Mouse (Mus musculus): ENCODE measurements around the gene Gm11564.
"Not testable (repeated sequence)": the region's sequence is repeated elsewhere in the genome, so short reads cannot be mapped to it uniquely, and the experiment has no call there.

The Gm11564 gene

DNA sequence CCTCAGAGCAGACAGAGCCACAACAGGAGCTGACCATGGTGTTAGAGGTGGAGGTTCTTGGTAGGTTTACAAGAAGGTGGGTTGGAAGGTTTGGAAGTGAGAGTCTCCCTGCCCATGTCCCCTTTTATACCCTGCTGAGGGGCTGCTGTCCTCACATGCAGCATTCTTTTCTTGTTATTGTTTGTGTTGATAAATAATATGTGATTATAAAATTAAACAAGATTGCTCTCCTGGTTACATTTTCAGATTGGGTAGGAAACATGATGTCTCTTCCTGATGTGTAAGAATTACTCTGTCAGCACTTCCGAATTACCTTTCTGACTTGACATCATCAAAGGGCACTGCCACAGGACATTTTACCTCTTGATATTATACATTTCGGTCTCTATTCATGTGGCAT is at the start of gene Gm11564:
Gm11564 (minus strand) TSS at position 101 of the 400 bp plus-strand sequence.
- DNase-seq (ENCODE audit: low spot score in 2 of 2) = not testable (repeated sequence)

DNA sequence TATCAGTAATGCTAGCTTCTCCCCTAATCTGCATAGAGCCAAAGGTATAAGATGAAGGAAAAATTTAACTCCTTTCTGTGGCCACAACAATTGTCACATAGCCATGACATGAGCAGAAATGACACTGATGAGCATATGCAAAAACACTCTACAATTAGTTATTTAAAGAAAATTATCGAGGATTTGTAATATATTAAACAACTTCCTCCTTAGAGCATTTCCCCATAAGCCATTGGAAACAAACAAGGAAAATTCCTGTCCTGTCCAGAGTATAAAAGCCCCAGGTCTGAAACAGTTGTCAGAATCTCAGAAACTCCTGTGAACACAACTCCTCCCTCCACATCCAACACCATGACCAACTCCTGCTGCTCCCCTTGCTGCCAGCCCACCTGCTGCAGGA is 48.7 kb upstream of the Gm11564 start, which contains the start of gene Gm11559:
Gm11559 (plus strand) TSS at position 301 of the 400 bp plus-strand sequence.
- not testable (repeated sequence) for DNase-seq (ENCODE audit: low spot score in 2 of 2)

DNA sequence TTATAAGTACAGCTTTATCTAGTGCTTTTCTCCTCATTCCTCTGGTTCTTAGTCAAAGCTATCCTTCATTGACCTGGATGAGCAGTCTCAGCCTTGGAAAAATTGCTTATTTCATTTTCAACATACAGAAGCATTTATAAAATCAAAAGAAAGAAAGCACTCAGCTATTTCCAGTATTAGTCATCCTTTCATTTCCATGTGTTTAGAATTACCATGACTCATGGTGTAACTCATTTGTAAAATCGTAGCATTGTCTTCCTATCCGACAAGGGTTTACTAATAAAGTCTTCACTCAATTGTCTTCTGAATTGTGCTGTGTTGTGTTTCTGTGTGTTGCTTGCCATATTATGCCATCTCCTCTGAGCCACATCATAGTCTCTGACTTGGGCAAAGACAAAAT is 43.3 kb upstream of the Gm11564 start:
- DNase-seq (ENCODE audit: low spot score in 2 of 2) = no peak

DNA sequence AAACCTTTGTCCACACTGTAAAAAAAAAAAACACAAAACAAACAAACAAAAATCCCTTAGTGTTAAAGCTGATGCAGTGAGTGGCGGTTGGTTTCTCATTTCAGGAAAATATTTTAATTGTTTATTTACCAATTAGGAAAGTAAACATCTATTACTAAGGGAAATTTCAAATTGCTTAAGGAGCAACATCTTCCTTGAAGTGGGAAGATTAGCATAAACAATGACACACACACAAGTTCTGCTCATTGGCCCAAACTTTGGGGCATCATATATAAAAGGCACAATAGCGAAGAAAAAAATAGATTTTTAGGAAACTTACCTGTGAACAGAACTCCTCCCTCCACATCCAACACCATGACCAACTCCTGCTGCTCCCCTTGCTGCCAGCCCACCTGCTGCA is 42.2 kb upstream of the Gm11564 start, which contains the start of gene Gm11568:
Gm11568 (plus strand) TSS at position 301 of the 400 bp plus-strand sequence.
- DNase-seq (ENCODE audit: low spot score in 2 of 2) = no peak

DNA sequence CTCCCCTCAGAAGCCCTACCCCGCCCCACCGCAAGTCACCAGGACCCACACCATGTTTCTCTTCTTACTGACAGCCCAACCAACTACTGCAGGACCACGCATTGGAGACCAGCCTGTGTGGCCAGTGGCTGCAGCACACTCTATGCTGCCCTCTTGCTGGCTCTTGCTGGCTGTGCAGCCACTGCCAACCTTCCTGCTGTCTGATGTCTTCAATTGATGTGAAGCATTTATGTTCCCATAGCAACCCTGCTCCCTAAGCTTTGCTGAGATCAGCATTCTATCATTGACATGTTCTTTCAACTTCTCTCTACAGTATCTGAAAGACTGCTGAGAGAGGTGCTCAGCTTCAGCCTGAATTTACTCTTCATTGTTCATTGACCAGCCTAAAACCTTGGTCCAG is 38.7 kb upstream of the Gm11564 start:
- no peak for DNase-seq (ENCODE audit: low spot score in 2 of 2)

DNA sequence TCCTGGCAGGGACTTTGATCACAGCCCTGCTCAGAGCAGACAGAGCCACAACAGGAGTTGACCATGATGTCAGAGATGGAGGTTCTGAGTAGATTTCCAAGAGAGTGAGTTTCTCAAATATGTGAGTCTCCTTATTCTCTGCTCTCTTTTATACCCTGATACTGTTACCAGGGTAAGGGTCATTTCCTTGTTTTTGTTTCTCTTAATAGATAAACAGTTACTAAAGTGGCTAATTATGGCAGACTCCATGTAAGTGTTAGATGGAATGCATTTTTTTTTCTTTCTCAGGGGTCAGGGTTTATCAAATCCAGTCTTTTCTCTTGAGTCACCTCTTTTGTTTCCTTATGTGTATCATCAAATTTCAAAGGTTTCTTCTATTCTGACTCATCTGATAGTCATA is 36.0 kb upstream of the Gm11564 start, which contains the start of gene Krtap4-16:
Krtap4-16 (minus strand) TSS at position 101 of the 400 bp plus-strand sequence.
- no peak for DNase-seq (ENCODE audit: low spot score in 2 of 2)

DNA sequence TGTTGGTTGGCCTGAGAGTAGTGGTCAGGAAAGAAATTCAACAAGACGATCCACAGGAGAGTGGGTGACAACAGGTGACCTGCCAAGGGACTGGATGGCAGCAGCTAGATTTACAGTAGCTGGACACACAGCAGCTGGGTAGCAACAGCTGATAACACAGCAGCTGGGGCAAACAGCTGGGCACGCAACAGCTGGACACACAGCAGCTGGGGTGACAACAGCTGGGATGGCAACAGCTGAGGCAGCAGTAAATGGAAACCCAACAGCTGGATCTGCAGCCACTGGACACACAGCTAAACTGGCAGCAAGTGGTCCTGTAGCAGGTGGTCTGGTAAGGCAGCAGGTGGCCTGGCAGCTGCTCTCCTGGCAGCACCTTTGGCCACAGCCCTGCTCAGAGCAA is 31.3 kb upstream of the Gm11564 start:
- DNase-seq (ENCODE audit: low spot score in 2 of 2) = no peak

DNA sequence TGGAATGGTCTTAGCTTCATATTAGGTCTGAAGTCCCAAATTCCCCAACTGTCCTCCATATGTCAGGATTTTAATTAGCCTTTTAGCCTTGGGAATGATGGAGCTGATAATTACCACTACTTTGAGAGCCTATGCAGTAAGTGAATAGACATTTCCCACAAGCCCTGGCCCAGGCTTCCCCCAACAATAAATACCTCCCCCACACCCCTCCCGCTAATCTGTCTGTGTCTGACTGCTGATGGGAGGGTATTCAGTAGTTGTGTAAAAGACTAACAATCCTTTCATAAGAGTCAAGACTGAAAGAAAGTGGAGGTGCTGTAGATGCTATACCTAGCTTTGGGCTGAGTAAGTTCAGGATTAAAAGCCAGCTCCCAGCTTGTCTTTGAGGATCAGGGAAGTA is 26.7 kb upstream of the Gm11564 start:
- DNase-seq (ENCODE audit: low spot score in 2 of 2) = no peak

DNA sequence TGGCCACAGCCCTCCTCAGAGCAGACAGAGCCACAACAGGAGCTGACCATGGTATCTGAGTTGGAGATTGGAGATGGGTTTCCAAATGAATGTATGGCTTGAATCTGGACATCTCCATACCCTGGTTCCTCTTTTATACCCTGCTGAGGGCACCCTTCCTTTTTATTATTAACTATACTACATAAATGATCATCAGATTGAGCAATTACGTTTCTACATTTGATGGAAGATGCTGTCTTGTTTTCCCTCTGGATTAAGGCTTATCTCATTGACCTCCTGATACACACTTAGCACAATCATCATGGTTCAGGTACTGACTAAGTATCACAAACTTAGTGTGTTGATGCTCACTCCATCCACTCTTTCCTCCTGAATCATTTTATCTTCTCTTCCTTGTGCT is 22.5 kb upstream of the Gm11564 start, which contains the start of gene 2300003K06Rik:
2300003K06Rik (minus strand) TSS at position 101 of the 400 bp plus-strand sequence.
- no peak for DNase-seq (ENCODE audit: low spot score in 2 of 2)

DNA sequence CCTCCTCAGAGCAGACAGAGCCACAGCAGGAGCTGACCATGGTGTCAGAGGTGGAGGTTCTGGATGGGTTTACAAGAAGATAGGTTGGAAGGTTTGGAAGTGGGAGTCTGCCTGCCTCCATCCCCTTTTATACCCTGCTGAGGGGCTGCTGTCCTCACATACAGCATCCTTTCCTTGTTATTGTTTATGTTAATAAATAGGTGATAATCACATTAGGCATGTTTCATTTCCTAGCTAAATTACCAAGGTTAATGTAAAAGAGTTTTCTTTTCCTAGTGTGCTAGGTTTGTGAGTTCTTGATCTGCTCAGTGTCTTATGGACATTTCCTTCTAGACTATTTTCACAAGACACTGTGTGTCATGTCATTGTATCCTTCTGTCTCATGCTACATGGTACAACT is 5.7 kb downstream of the Gm11564 start, which contains the start of gene Krtap4-13:
Krtap4-13 (minus strand) TSS at position 101 of the 400 bp plus-strand sequence.
- not testable (repeated sequence) for DNase-seq (ENCODE audit: low spot score in 2 of 2)

DNA sequence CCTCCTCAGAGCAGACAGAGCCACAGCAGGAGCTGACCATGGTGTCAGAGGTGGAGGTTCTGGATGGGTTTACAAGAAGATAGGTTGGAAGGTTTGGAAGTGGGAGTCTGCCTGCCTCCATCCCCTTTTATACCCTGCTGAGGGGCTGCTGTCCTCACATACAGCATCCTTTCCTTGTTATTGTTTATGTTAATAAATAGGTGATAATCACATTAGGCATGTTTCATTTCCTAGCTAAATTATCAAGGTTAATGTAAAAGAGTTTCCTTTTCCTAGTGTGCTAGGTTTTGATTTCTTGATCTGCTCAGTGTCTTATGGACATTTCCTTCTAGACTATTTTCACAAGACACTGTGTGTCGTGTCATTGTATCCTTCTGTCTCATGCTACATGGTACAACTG is 11.1 kb downstream of the Gm11564 start, which contains the start of gene Gm11554:
Gm11554 (minus strand) TSS at position 101 of the 400 bp plus-strand sequence.
- DNase-seq (ENCODE audit: low spot score in 2 of 2) = not testable (repeated sequence)

DNA sequence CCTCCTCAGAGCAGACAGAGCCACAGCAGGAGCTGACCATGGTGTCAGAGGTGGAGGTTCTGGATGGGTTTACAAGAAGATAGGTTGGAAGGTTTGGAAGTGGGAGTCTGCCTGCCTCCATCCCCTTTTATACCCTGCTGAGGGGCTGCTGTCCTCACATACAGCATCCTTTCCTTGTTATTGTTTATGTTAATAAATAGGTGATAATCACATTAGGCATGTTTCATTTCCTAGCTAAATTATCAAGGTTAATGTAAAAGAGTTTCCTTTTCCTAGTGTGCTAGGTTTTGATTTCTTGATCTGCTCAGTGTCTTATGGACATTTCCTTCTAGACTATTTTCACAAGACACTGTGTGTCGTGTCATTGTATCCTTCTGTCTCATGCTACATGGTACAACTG is 16.6 kb downstream of the Gm11564 start, which contains the start of gene Gm11569:
Gm11569 (minus strand) TSS at position 101 of the 400 bp plus-strand sequence.
- not testable (repeated sequence) for DNase-seq (ENCODE audit: low spot score in 2 of 2)

DNA sequence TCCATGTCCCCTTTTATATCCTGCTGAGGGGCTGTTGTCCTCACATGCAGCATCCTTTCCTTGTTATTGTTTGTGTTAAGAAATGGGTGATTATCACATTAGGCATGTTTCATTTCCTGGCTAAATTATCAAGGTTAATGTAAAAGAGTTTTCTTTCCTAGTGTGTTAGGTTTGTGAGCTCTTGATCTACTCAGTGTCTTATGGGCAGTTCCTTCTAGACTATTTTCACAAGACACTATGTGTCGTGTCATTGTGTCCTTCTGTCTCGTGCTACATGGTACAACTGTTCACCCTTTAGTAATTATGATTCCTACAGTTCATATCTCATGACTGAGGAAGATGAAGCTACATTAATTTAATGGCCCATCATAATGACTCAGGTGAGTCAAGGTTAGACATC is 22.1 kb downstream of the Gm11564 start, which contains the start of gene Gm11596:
Gm11596 (minus strand) TSS at position 101 of the 400 bp plus-strand sequence.
- DNase-seq (ENCODE audit: low spot score in 2 of 2) = no peak

DNA sequence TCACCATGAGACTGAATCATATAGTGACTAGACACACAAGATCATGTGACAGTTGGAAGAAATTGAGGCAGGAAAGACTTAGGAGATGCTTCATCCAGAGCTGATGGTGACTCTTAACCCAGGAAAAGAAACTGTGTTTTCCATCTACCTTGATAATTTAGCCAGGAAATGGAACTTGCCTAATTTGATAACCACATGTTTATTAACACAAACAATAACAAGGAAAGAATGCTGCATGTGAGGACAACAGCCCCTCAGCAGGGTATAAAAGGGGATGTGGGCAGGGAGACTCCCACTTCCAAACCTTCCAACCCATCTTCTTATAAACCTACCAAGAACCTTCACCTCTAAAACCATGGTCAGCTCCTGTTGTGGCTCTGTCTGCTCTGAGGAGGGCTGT is 30.6 kb downstream of the Gm11564 start, which contains the start of gene Krtap4-9:
Krtap4-9 (plus strand) TSS at position 301 of the 400 bp plus-strand sequence.
- DNase-seq (ENCODE audit: low spot score in 2 of 2) = not testable (repeated sequence)

DNA sequence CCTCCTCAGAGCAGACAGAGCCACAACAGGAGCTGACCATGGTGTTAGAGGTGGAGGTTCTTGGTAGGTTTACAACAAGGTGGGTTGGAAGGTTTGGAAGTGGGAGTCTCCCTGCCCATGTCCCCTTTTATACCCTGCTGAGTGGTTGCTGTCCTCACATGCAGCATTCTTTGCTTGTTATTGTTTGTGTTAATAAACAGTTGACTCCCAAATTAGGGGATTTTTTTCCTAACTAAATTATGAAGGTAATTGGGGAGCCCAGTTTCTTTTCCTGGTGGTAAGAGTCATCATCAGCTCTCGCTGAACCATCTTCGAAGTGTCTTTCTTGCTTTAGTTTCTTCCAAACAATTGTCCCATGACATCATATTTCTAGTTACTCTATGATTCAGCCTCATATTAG is 34.9 kb downstream of the Gm11564 start, which contains the start of gene Krtap4-8:
Krtap4-8 (minus strand) TSS at position 101 of the 400 bp plus-strand sequence.
- no peak for DNase-seq (ENCODE audit: low spot score in 2 of 2)

DNA sequence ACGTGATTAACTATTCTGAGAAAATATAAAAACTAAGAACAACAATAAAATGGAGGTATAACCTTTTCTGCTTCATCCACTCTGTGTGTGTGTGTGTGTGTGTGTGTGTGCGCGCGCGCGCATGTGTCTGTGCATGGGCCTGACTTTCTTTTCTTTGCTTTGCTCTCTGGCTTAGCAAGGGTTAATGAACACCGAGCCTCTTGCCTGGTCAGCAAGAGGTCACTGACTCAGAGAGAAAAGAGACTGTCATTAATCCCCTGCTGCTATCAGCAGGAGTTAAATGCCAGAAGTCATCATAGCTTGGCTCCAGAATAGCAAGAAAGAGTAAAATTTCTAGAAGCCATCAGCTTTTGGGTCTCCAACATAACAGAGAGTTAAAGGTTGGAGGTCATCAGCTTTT is 37.1 kb downstream of the Gm11564 start:
- DNase-seq (ENCODE audit: low spot score in 2 of 2) = no peak

DNA sequence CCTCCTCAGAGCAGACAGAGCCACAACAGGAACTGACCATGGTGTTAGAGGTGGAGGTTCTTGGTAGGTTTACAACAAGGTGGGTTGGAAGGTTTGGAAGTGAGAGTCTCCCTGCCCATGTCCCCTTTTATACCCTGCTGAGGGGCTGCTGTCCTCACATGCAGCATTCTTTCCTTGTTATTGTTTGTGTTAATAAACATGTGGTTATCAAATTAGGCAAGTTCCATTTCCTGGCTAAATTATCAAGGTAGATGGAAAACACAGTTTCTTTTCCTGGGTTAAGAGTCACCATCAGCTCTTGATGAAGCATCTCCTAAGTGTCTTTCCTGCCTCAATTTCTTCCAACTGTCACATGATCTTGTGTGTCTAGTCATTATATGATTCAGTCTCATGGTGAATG is 42.7 kb downstream of the Gm11564 start, which contains the start of gene Gm11595:
Gm11595 (minus strand) TSS at position 101 of the 400 bp plus-strand sequence.
- not testable (repeated sequence) for DNase-seq (ENCODE audit: low spot score in 2 of 2)

DNA sequence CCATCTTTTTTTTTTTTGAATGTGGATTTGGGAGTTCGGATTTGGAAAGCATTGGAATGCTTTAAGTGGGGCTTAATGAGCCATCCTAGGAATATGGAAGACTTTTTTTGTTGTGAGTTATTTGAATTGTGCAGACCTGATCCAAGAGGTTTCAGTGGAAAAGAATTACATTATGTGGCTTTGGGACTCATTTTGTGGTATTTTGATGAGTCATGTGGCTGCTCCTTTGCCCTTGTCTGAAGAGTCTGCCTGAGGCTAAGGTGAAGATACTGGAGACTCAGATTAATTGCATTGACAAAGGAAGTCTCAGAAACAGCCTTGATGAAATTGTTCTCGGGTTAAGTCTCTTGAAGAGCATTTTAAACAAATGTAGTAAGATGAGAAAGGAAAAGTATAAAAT is 47.1 kb downstream of the Gm11564 start:
- DNase-seq (ENCODE audit: low spot score in 2 of 2) = no peak

All from thymus, postnatal 10 days (tissue).